Mouse (Mus musculus) neural tube, embryonic 10.5 days (tissue): Measurements from ENCODE around the gene Ctrl.
A peak's percentile ranks its signal among the peaks of the same experiment; 100 is the strongest.
"Not testable (repeated sequence)": the region's sequence is repeated elsewhere in the genome, so short reads cannot be mapped to it uniquely, and the experiment has no call there.

Source experiments
- DNase-seq: peaks from one replicate; pipeline ENCODE4 v3.0.0-alpha.2; 2017; ENCODE audit warnings: low spot score; ENCODE audit errors: extremely low spot score

Gene Ctrl

GRCm38 (mm10) chr8:105933762-105934161 lies at the start of gene Ctrl:
TSS of gene Ctrl (minus strand) at chr8:105933862.
- no peak for DNase-seq

- DNase-seq: not testable (repeated sequence)
Observed at GRCm38 (mm10) chr8:105983406-105983805, 49.7 kb upstream of the Ctrl start.

GRCm38 (mm10) chr8:105981146-105981545 lies 47.5 kb upstream of the Ctrl start:
- DNase-seq: no peak

DNA sequence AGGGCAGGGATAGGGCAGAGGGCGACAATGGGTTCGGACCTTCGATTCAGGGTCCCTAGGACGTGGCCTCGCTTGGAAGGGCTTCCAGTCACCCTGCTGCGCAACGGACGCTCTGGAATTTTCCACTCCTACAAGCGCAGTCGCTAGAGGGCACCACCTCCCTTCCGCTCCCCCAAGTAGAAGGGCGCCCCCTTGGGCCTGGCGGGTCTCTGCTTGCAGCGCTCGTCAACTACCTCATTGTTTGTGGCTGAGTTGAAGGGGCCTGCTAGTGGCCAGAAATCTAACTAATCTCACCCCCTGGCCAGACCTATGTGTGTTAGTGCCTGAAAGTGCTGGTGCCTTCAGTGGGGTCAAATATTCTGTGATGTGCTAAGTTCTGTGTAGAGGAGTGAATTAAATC lies 45.7 kb upstream of the Ctrl start, which contains the start of gene Dpep3:
Gene Dpep3 (minus strand): TSS at position 105 of the 400 bp plus-strand sequence.
- DNase-seq: no peak

DNA sequence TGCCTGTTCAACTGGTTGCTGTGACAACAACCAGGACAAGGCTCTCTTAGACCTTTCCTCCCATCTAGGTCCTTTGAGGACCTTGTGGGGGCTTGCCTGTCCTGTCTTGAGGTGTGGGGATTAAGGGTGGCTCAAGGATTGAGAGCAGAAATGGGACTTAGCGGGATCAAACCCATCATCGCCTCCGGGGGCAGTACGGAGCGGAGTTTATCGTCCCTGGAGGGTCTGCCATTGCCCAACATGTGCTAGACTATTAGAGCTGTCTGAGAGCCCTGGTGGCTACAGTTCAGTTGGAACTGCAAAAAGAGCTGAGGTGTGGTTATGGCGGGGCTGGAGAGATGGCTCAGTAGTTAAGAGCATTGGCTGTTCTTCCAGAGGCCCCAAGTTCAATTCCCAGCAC lies 41.7 kb upstream of the Ctrl start:
- DNase-seq: no peak

GRCm38 (mm10) chr8:105971019-105971720 lies 37.5 kb upstream of the Ctrl start:
- no peak for DNase-seq

DNA sequence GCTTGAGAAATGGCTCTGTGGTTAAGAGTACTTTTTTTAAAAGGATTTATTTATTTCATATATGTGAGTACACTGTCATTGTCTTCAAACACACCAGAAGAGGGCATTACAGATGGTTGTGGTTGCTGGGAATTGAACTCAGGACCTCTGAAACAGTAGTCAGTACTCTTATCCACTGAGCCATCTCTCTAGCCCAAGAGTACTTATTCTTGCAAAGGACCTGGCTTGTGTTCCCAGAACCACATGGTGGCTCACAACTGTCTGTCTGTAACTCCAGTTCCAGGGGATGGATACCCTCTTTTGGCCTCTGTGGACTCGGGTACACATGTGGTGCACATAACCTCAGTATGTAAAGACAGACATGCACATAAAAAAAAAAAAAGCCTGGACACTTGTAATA lies 35.7 kb upstream of the Ctrl start:
- no peak for DNase-seq

- DNase-seq: peak; percentile 65
Observed at GRCm38 (mm10) chr8:105966692-105967311, 33.1 kb upstream of the Ctrl start.

DNA sequence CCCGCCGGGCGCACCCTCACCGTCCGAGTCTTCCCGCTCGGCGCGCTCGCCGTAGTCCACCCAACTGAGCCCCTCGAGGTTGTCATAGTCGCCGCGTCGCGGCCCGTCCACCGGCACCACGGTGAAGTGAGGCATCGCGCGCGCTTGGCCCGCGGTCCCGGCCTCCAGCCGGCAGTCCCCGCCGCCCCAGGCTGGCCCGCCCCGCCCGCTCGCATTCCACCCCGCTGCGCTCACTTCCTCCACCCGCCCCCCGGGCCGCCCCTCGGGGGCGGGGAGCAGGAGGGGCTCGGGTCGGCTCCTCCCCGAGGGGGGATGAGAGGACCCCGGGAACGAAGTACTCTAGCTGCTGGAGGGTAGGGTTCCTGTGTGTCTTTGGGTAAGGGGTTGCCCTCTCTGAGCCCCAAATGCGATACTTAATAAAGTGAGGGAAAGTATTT lies 32.3 kb upstream of the Ctrl start, which contains the start of gene Slc12a4:
Gene Slc12a4 (minus strand): TSS at position 193 of the 437 bp plus-strand sequence.
- DNase-seq: peak; percentile 80

- DNase-seq: no peak
Observed at GRCm38 (mm10) chr8:105965266-105965904, 31.7 kb upstream of the Ctrl start.

GRCm38 (mm10) chr8:105964506-105965265 lies 31.0 kb upstream of the Ctrl start:
- no peak for DNase-seq

DNA sequence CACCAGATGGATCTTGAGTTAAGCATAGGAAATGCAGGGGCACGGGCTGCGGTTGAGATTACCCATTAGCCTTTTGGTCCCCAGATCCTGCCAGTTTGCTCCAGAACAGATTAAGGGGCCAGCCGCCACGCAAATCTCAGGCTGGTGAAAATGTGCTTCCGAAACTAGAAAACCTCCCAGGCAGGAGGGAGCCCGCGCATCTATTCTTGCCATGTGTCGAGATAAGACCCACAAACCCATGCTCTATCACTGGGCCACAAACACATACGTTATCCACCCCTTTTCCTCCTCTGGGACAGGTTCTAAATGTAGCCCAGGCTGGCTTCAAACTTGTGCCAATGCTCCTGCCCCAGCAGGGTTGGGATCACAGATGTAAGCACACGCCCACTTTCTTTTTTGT lies 27.9 kb upstream of the Ctrl start:
- DNase-seq: no peak

- DNase-seq: no peak
Observed at GRCm38 (mm10) chr8:105961101-105961500, 27.4 kb upstream of the Ctrl start.

- no peak for DNase-seq
Observed at GRCm38 (mm10) chr8:105959350-105959749, 25.7 kb upstream of the Ctrl start.

DNA sequence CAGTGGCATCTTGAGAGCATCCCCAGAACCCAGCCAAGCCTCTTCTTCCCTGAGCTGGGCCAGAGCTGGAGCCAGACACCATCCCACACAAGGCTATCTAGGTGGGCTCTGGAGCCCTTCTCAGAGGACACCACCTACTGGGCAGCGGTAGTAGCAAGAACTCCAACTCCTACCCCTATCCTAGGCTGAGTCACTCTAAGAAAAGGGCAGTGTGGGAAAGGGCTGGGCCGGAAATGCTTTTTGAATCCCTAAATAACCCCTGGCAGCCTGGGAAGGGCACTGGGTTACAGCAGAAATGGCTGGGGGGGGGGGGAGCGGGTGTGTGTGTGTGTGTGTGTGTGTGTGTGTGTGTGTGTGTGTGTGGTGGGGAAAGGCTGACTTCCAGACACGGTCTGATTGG lies 24.2 kb upstream of the Ctrl start:
- no peak for DNase-seq

- no peak for DNase-seq
Observed at GRCm38 (mm10) chr8:105956556-105956955, 22.9 kb upstream of the Ctrl start.

GRCm38 (mm10) chr8:105951057-105951659 lies 17.5 kb upstream of the Ctrl start:
- DNase-seq: no peak

DNA sequence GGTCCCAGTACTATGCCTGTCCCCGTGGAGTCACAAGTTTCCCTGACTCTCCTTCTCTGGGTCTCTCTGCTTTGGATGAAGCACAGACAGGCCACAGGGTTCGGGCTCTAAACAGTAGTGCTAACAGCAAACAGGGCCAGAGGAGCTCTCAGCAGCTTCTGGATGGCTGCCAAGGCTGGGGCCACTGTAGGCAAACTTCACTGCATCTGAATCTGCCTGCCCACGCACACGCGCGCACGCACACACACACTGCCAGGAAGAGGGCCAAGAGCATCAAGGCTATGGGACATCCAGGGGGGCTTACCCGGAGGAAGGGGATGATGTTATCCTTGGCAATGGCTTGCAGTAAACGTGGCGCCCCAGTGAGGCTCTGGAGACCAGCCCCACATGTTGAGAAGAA lies 15.7 kb upstream of the Ctrl start:
- no peak for DNase-seq

GRCm38 (mm10) chr8:105943321-105943739 lies 9.7 kb upstream of the Ctrl start, which contains the start of gene Lcat:
TSS of gene Lcat (minus strand) at chr8:105943382.
- no peak for DNase-seq

GRCm38 (mm10) chr8:105942542-105942941 lies 8.9 kb upstream of the Ctrl start:
- DNase-seq: no peak

DNA sequence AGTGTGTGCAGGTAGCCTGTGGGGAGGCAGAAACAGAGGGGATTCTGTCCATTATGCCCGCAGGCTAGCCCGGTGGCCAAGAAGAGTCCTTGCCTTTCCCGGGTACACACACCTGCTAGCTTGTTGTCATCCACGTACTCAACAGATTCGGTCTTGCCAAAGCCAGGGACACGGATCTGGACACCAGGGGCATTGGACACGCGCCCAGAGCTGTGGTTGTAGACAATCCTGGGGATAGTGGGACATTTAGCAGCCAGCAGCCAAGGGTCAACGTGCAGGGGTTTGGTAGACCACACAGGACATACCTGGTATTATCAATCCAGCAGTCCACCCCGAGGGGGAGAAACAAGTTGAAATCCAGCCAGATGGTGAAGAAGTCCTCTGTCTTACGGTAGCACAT lies 8.4 kb upstream of the Ctrl start:
- no peak for DNase-seq
